Mouse (Mus musculus): ENCODE data around the gene Mboat1. TPM values are rescaled to one million over a fixed set of nuclear protein-coding genes. Genes with fewer than 3 reads are reported as not detected.

The Mboat1 gene
- 218 TPM for polyA plus RNA-seq (2014; fragmentation: Illumina TruSeq; extraction: RNeasy Lipid Tissue Mini Kit (QIAGEN cat#74804); ENCODE audit: low read depth, low replicate concordance)

DNA sequence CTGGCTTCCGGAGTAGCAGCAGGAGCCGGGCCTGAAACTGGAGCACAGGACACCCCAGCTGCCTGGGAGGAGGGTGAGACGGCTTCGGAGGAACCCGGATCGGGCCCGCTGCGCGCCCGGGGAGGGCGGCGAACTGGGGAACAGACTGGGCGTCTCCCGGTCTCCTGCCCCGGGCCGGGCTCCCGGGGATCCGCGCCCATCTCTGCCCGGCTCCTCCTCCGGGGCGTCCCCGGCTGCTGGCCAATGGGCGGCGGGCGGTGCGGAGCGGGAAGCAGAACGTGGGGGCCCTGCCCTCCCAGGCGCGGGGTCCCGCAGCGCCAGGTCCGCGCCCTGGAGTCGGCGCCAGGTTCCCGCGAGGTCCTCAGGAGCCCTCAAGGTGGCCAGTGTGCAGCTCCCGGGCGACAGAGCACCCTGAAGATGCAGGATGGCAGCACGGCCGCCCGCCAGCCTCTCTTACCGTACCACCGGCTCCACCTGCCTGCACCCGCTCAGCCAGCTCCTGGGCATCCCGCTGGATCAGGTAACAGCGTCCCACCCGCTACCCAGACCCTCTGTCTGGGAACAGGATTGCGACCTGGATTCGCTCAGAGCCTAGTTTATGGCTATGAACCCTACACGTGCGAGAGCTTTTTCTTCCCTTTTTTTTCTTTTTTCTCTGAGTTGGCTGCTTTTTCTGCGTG, at the start of gene Mboat1:
Mboat1 (plus strand) TSS at position 247 of the 680 bp plus-strand sequence.

Other genes starting within 250 kb of the Mboat1 start
- gene E2f3, start 150.4 kb upstream of the Mboat1 start, polyA plus RNA-seq (2014; fragmentation: Illumina TruSeq; extraction: RNeasy Lipid Tissue Mini Kit (QIAGEN cat#74804); ENCODE audit: low read depth, low replicate concordance), result 16.3 TPM
- gene Agtr1a, start 200.0 kb downstream of the Mboat1 start, polyA plus RNA-seq (2014; fragmentation: Illumina TruSeq; extraction: RNeasy Lipid Tissue Mini Kit (QIAGEN cat#74804); ENCODE audit: low read depth, low replicate concordance), result 8.2 TPM

Measured in sigmoid colon, adult 10 weeks (tissue).